Mouse (Mus musculus) G1E (cell line): ENCODE results near the gene Arhgef11. TPM values are rescaled to one million over a fixed set of nuclear protein-coding genes. Genes with fewer than 3 reads are reported as not detected.

Experiments
- ATAC-seq: 2 replicates; pipeline ENCODE4 v1.8.0; 2016; ENCODE audit warnings: mild to moderate bottlenecking; ENCODE audit not compliant: insufficient number of reproducible peaks, poor library complexity, low FRiP score, severe bottlenecking; ENCODE audit errors: extremely low read depth
- DNase-seq: peaks from one replicate; pipeline ENCODE4 v3.0.0; 2012; ENCODE audit warnings: low spot score
- H3K27me3 ChIP-seq: 2 replicates; pipeline ENCODE4 v1.6.1; 2012; ENCODE audit warnings: mild to moderate bottlenecking, low read length, inconsistent platforms; ENCODE audit not compliant: insufficient read depth
- H3K36me3 ChIP-seq: replicated peaks from 2 replicates; pipeline ENCODE3; 2012; ENCODE audit warnings: mild to moderate bottlenecking, inconsistent platforms
- H3K4me1 ChIP-seq: 2 replicates; pipeline ENCODE4 v1.6.1; 2012; ENCODE audit warnings: low read depth, low read length, inconsistent platforms, mixed read lengths; ENCODE audit not compliant: insufficient read depth
- H3K4me3 ChIP-seq: 2 replicates; pipeline ENCODE4 v1.5.1; 2012; ENCODE audit warnings: low read depth, mild to moderate bottlenecking, inconsistent platforms, low read length, moderate library complexity, mixed read lengths
- H3K9me3 ChIP-seq: replicated peaks from 2 replicates; pipeline ENCODE4 v1.6.1; 2012; ENCODE audit warnings: inconsistent platforms
- CTCF ChIP-seq: IDR thresholded peaks from 2 replicates; pipeline ENCODE4 v1.5.1; 2012; ENCODE audit warnings: low read depth, low read length, inconsistent platforms, mixed read lengths
- GATA1 ChIP-seq: IDR thresholded peaks from 2 replicates; pipeline ENCODE4 v1.6.1; 2012; ENCODE audit warnings: borderline replicate concordance, low read length, inconsistent platforms, mixed read lengths
- GATA2 ChIP-seq: IDR thresholded peaks from 2 replicates; pipeline ENCODE4 v1.6.1; 2012; ENCODE audit warnings: low read depth, low read length, inconsistent platforms, borderline replicate concordance
- POLR2AphosphoS5 ChIP-seq: IDR thresholded peaks from 2 replicates; pipeline ENCODE4 v1.6.1; 2012; ENCODE audit warnings: low read depth, low read length, inconsistent platforms; ENCODE audit not compliant: insufficient replicate concordance
- TAL1 ChIP-seq: conservative IDR thresholded peaks from 2 replicates; pipeline ENCODE4 v1.6.1; 2012; ENCODE audit warnings: low read depth, low read length, inconsistent platforms, mixed read lengths
- polyA plus RNA-seq: library from polyadenylated mRNA; stranded (reverse); fragments of >175 nt; gene quantifications from 2 replicates; pipeline ENCODE4 v1.2.3, GENCODE M21; 2012
- total RNA-seq, 2 experiments: library from RNA; stranded (forward) in 1 of 2; stranded (reverse) in 1 of 2; fragments of 200-1000 nt in 1 of 2; fragments of >200 nt in 1 of 2; fragmentation: Nextera tagmentation in 1 of 2; gene quantifications; 2 replicates each; pipeline ENCODE4 v1.2.3; 2014 to 2017

Gene Arhgef11
- total and polyA plus RNA-seq, 3 experiments = 5.1 to 14.5 (median 14.4) TPM

- Histone ChIP-seq H3K4me1 (no peaks in the 10 kb centered on the region), H3K27me3 (peaks cover 23% of the 10 kb centered on the region), H3K9me3 (no peaks in the 10 kb centered on the region), H3K36me3 (peaks cover 11% of the 10 kb centered on the region), H3K4me3 (no peak overlapping the region)
- DNase-seq (no peak), ATAC-seq (no peak)
- TF ChIP-seq GATA1 (no peak), TAL1 (no peak)
These were observed 124.7 kb downstream of the Arhgef11 start for GRCm38 (mm10) chr3:87742013-87742412.

- H3K4me1 ChIP-seq = no peaks in the 10 kb centered on the region
- TF ChIP-seq GATA2 (no peak), GATA1 (no peak), POLR2AphosphoS5 (no peak), CTCF (no peak), TAL1 (no peak)
- peaks cover 25% of the 10 kb centered on the region for H3K27me3 ChIP-seq
- DNase-seq (no peak), ATAC-seq (no peak)
- no peaks in the 10 kb centered on the region for H3K9me3 ChIP-seq
- peaks cover 5% of the 10 kb centered on the region for H3K36me3 ChIP-seq
- no peak overlapping the region for H3K4me3 ChIP-seq
These were observed 125.4 kb downstream of the Arhgef11 start for GRCm38 (mm10) chr3:87742735-87743134.

- H3K4me3 ChIP-seq = no peak overlapping the region
- H3K9me3 ChIP-seq = no peaks in the 10 kb centered on the region
- no peaks in the 10 kb centered on the region for H3K36me3 ChIP-seq
- no peaks in the 10 kb centered on the region for H3K4me1 ChIP-seq
- H3K27me3 ChIP-seq = peaks cover 31% of the 10 kb centered on the region
- TF ChIP-seq GATA1 = no peak
- TF ChIP-seq TAL1 = no peak
- TF ChIP-seq POLR2AphosphoS5 = no peak
- TF ChIP-seq GATA2 = no peak
- TF ChIP-seq CTCF = no peak
- ATAC-seq = no peak
- DNase-seq = no peak
These were observed 126.6 kb downstream of the Arhgef11 start for GRCm38 (mm10) chr3:87743927-87744326.

- Histone ChIP-seq H3K27me3 (peaks cover 35% of the 10 kb centered on the region), H3K9me3 (no peaks in the 10 kb centered on the region), H3K4me1 (no peaks in the 10 kb centered on the region), H3K36me3 (no peaks in the 10 kb centered on the region), H3K4me3 (no peak overlapping the region)
- TF ChIP-seq POLR2AphosphoS5 = no peak
- TF ChIP-seq GATA1 = no peak
- TF ChIP-seq CTCF = no peak
- TF ChIP-seq TAL1 = no peak
- no peak for TF ChIP-seq GATA2
- no peak for DNase-seq
- ATAC-seq = no peak
These were observed 127.8 kb downstream of the Arhgef11 start for GRCm38 (mm10) chr3:87745036-87745659.

GRCm38 (mm10) chr3:87748431-87748830 is 131.1 kb downstream of the Arhgef11 start, which contains the start of gene Lrrc71:
Gene Lrrc71, minus strand, starts transcription at chr3:87748625.
- ATAC-seq (no peak), DNase-seq (no peak)
- Histone ChIP-seq H3K9me3 (no peaks in the 10 kb centered on the region), H3K36me3 (no peaks in the 10 kb centered on the region), H3K4me1 (no peaks in the 10 kb centered on the region), H3K4me3 (no peak within 1 kb of the TSS), H3K27me3 (peaks cover 41% of the 10 kb centered on the region)
- TF ChIP-seq POLR2AphosphoS5 = no peak
- TF ChIP-seq CTCF = no peak
- no peak for TF ChIP-seq GATA1
- no peak for TF ChIP-seq TAL1
- no peak for TF ChIP-seq GATA2

GRCm38 (mm10) chr3:87749036-87749435 is 131.7 kb downstream of the Arhgef11 start:
- peak; percentile 39 for DNase-seq
- no peak overlapping the region for H3K4me3 ChIP-seq
- no peak for ATAC-seq
- no peaks in the 10 kb centered on the region for H3K4me1 ChIP-seq
- H3K27me3 ChIP-seq = peaks cover 47% of the 10 kb centered on the region
- H3K36me3 ChIP-seq = no peaks in the 10 kb centered on the region
- TF ChIP-seq CTCF = peak; percentile 39; the same call in 1 of the 2 replicates
- no peak for TF ChIP-seq TAL1
- no peaks in the 10 kb centered on the region for H3K9me3 ChIP-seq
